Mouse (Mus musculus) cerebellum, adult 11 months (tissue): ENCODE measurements around the gene Fbxw10.
A peak's percentile ranks its signal among the peaks of the same experiment; 100 is the strongest.

Source experiments
- DNase-seq: peaks from one replicate; pipeline ENCODE4 v3.0.0; 2022

Fbxw10 gene

GRCm38 (mm10) chr11:62846961-62847654 lies at the start of gene Fbxw10:
Gene Fbxw10, plus strand, starts transcription at chr11:62847069.
- no peak for DNase-seq

- DNase-seq, result no peak
Measured at GRCm38 (mm10) chr11:62804119-62804518, 42.8 kb upstream of the Fbxw10 start.

DNA sequence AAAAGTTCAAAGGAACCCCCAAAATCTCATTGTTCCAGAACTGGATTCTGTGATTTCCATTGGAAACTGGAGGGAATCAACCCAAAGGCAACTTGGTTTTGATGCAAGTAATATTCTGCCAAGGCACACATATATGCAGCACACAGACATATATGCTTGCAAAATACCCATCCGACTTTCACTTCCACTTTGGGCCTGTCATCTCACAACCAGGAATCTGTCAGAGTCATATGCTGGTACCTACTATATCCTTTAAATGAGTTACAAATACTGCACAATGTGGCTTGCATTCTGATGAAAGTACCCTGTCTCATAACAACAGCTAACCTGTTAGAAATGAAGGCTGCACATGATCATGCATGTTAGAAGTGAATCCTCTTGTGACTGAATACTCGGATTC lies 38.9 kb upstream of the Fbxw10 start:
- no peak for DNase-seq

- no peak for DNase-seq
Measured at GRCm38 (mm10) chr11:62809201-62809600, 37.7 kb upstream of the Fbxw10 start.

DNA sequence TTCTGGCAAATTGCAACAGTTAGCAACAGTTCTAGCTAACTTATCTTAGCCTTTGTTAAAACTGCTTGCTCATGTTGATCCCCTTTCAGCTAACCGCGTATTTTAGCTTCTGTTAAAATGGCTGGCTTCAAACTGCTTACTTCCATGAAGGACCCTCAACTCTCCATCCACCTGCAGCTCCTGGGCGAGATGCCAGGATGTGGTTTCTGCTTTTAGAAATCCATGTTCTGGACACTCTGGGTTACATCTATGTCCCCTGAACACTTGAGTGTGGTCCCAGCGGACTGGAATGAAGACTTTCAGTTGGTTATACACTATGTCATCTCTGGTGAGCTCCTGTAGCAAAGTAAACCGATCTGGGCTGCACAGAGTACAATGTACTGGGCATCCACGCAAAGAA lies 34.6 kb upstream of the Fbxw10 start:
- DNase-seq, result no peak

GRCm38 (mm10) chr11:62813497-62813896 lies 33.4 kb upstream of the Fbxw10 start:
- no peak for DNase-seq

DNA sequence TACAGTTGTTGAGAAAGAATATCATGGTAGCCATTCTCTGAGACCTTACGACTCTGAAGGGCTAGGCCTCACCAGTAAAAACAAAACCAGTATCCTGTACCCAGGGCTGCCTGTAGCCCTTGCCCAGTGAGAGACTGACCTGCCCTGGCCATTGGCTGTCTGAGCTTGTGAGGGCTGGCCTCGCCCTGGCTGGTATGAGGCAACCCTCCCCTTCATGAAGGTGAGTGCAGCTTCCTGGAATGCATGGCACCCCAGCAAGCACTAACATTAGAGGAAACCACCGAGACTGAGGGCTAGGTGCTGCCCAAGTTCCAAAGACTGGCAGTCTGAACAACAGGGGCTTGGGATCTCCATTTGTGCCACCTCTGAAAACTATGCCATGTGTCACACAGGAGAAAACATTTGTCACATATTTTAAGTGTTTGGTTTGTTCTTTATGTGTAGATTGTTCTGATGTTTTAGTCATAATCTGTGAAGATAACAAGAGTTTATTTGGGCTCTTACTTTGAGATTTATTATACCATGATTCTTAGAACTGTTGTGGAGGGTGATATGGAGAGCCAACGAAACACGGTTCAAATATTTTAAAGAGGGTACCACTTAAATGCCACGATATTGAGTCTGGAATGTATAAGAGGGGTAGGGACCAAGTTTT lies 32.8 kb upstream of the Fbxw10 start:
- no peak for DNase-seq

DNA sequence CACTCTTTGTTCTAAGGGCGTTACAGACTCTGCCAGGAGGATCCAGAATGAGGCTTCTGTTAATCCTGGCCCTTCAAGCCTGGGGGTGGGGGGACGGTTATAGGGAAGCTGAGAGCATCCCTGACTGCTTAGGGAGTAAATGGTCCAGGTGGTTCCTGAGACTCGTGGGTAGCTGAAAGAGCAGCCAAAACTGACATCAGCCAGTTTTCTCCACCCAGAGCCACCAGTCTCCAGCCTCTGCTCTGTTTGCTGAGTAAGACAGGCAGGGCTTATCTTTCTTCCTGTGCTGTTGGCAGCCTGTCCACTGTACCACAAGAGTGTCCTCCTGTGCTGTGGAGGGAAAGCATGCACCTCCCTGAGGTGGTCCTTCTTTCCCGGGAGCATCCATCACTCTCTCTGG lies 32.2 kb upstream of the Fbxw10 start:
- no peak for DNase-seq

DNA sequence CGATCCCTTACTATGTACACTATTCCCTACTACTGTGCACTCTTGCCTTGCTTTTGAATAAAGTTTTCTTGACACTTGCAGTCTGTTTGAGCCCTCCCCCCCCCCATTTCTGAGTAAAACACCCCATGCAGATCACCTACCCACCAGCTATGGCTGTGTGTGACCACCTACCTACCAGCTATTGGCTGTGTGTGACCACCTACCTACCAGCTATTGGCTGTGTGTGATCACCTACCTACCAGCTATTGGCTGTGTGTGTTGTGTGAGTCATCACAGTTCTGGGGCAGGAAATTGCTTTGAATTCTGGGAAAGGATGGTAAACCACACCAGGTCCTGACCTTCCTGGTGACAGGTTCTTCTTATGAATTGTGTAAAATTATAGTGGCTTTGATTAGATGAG lies 31.4 kb upstream of the Fbxw10 start:
- DNase-seq, result no peak

GRCm38 (mm10) chr11:62816591-62816990 lies 30.3 kb upstream of the Fbxw10 start:
- no peak for DNase-seq

DNA sequence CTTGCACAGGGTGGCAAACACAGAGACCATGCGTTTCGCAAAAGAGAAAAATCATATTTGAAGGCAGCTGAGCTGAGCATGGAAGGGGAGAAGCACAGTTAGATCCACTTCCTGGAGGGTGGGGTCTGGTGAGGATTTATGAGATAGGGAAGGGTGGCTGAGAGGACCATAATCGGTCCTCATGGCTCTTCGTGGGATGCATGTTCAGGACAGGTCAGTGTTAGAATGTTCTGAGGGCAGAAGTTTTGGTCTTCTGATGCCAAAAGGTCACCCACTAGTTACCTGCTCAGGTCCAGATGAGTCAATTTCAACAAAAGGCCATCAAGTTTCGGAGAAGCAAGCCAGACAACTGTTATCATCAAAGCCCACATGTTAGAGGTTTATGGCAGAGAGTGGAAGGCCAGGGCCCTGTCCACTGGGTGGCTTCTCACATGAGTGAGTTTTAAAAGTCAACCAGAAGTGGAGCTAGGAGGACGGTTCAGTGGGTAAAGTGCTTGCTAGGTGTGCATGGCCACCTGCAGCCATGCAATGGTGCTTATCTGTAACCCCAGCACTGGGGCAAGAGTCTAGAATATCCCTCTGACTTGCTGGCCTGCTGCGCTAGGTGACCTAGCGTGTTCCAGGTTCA lies 27.7 kb upstream of the Fbxw10 start:
- no peak for DNase-seq

DNA sequence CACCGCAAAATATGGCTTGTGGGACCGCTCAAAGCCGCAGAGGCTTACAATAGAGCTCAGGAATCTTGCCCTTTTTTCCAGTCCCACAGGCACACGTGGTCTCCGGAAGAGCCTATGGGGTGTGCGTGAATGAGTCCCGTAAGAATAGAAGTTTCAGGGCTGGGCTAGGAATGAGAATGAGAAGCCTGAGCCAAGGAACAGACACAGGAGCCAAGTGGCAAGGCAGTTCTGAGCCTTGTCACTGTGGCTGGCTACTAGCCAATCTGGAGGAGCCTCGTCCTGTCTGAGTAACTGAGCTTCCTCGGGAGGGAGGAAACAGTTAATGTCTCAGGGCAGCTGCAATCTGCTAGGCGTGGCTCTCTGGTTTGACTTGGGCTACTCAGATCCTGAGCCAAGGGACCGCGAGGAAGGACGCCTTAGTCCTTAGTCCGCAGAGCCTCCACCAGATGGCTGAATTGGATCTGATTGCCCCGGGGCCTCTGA lies 26.8 kb upstream of the Fbxw10 start, which contains the start of gene Trim16:
Gene Trim16, plus strand, starts transcription at position 173 of the 483 bp plus-strand sequence.
- DNase-seq, result peak; percentile 21

GRCm38 (mm10) chr11:62820661-62821437 lies 26.0 kb upstream of the Fbxw10 start:
- no peak for DNase-seq

- DNase-seq, result no peak
Measured at GRCm38 (mm10) chr11:62821893-62822292, 25.0 kb upstream of the Fbxw10 start.

DNA sequence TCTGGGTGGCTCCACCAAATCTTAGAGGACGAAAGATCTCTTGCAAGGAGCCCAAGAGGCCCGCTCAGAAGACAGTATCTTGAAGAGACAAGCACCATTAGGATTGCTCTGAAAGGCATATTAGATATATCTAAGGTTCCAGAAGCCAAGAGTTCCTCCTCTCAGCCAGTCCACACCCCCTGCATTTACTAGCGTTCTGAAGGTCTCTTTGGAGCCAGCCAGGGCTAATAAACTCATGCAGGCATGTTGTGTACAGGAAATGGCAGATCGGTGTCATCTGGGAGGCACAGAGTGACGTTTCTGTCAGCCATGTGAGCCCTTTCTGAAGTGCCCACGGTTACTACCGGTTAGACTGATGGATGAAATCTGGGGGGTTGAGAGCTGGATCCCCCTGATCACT lies 22.7 kb upstream of the Fbxw10 start:
- no peak for DNase-seq

DNA sequence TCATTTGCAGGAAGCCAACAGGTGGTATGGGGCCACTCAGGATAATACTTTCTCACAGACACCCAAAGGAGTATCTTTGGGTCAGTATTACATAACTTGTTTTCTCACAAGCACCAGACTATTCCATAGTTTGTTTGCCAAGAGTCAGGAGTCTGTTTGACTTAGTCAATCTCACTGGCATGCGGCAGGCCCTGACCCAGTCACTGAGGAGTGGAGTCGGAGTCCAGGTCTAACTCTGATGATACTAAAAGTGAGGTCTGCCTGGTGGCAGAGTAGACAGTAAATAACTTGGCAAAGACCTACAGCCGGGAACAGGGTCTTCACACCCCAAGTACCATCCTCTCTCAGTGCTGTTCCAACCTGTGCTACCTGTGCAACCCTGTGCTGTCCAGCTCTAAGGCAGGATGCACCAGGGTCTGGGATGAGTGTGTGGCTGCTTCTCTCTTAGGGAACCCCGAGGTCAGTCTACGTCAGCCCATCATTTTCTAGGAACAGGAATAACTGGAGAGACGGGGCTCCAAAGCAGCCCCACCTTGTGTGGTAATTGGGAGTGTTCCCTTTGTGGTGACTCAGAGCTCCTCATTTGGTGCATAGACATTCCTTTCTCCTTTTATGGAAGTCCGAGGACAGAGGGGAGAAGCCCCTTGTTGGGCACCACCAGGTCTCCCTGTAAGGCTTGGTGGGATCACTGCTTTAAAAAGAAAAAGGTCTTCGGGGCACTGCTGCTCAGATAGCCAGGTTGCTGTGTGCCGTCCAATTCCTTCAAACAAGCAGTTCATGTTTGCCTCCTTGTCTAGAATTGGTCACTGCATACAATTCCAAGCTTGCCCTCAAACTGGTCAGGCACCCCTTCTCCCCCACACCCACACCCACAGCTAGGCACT lies 21.4 kb upstream of the Fbxw10 start:
- DNase-seq, result no peak

- DNase-seq, result no peak
Measured at GRCm38 (mm10) chr11:62826106-62826733, 20.6 kb upstream of the Fbxw10 start.

- DNase-seq, result no peak
Measured at GRCm38 (mm10) chr11:62827135-62827534, 19.7 kb upstream of the Fbxw10 start.

- no peak for DNase-seq
Measured at GRCm38 (mm10) chr11:62827911-62828310, 19.0 kb upstream of the Fbxw10 start.

DNA sequence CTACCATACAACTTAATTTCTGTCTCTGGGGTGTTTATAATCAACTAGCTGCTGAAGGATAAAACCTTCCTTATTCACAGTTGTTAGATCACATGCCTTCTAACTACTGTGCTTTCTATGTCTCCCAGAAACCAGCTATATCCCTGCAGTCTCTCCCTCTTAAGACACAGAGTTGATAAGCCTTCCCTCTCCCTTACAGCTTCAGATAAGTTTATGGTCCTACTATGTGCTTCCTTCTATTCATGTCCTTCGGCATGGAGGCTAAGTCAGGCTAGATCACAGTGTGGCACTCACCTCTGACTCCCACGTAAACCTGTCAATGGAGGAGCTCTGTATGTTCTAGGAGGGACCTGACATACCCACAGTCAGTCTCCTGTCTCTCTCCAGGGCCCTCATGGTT lies 16.5 kb upstream of the Fbxw10 start:
- DNase-seq, result no peak

DNA sequence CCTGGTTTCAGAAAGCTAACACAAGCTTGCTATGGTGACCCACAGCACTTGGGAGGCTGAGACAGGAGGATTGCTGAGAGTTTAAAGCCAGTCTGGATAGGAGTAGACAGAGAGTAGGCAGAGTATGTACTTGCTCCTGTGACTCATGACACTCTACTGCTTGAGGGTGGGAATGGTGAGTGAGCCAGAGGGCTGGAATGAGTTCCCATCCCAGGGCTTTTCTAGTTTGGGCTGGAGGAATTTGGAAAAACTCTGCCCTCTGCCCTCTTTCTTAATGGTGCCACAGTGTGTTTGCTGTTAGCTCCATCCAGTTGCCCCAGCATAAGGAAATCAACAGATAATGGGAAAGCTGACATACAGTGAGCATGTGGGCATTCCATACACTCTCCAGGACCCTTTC lies 15.0 kb upstream of the Fbxw10 start:
- no peak for DNase-seq

DNA sequence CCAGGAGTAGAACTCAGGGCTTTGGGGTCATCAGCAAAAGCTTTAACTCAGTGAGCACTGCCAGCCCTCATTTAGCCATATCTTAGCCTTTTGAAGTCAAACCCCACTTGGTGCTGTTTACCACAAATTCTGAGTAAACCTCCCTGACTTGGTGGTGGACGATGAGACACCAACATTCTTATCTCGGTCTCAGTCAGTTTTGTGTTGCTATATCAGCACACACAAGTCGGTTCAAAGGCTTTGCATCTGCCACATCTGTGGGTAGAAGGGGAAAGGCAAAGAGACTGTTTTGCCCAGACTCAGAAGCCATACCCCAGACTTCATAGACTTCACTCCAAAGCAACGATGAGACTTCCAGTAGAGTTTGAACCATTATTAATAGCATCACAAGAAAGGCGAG lies 2.3 kb upstream of the Fbxw10 start:
- no peak for DNase-seq
